Mouse (Mus musculus) small intestine, adult 2 months (tissue): ENCODE measurements around the gene Ell2. TPM values are rescaled to one million over a fixed set of nuclear protein-coding genes. Genes with fewer than 3 reads are reported as not detected.
A peak's percentile ranks its signal among the peaks of the same experiment; 100 is the strongest.

Experiments used
- H3K27ac ChIP-seq: fragments of 200-500 bp; 2 replicates; pipeline ENCODE4 v1.5.1; 2012; ENCODE audit warnings: low read depth, low read length, control low read depth, inconsistent platforms; ENCODE audit not compliant: insufficient read depth
- H3K27me3 ChIP-seq: fragments of 200-500 bp; 2 replicates; pipeline ENCODE4 v1.6.1; 2012; ENCODE audit warnings: mild to moderate bottlenecking, moderate library complexity, low read length, inconsistent platforms; ENCODE audit not compliant: control insufficient read depth, insufficient read depth
- H3K36me3 ChIP-seq: fragments of 200-500 bp; 2 replicates; pipeline ENCODE4 v1.6.1; 2012; ENCODE audit warnings: mild to moderate bottlenecking, low read length, control low read depth, inconsistent platforms; ENCODE audit not compliant: control insufficient read depth, insufficient read depth
- H3K4me1 ChIP-seq: fragments of 200-500 bp; 2 replicates; pipeline ENCODE4 v1.6.1; 2012; ENCODE audit warnings: low read length, inconsistent platforms, mixed read lengths; ENCODE audit not compliant: control insufficient read depth, insufficient read depth, insufficient read length
- H3K4me3 ChIP-seq: fragments of 200-500 bp; 2 replicates; pipeline ENCODE4 v1.5.1; 2012; ENCODE audit warnings: low read depth, mild to moderate bottlenecking, control low read depth, inconsistent platforms, low read length, moderate library complexity
- CTCF ChIP-seq: fragments of 200-500 bp; IDR thresholded peaks from 2 replicates; pipeline ENCODE4 v1.5.1; 2012; ENCODE audit warnings: low read depth, mild to moderate bottlenecking, control low read depth, inconsistent platforms, low read length, moderate library complexity, mixed read lengths; ENCODE audit not compliant: insufficient replicate concordance, insufficient read length; ENCODE audit errors: extremely low read depth
- POLR2A ChIP-seq: fragments of 200-500 bp; IDR thresholded peaks from 2 replicates; pipeline ENCODE4 v1.6.1; 2012; ENCODE audit warnings: low read depth, mild to moderate bottlenecking, control low read depth, inconsistent platforms, low read length, moderate library complexity
- WGBS: fragments of 180-500 bp; shearing (Covaris S2); methylation state at CpG from one replicate; pipeline ENCODE4 v1.1.7; 2018; 5-methylcytosine and 5-hydroxymethylcytosine counted together
- polyA plus RNA-seq: library from polyadenylated mRNA; depleted of rRNA; stranded (reverse); fragments of >200 nt; gene quantifications from 2 replicates; pipeline ENCODE4 v1.2.3, GENCODE M21; 2012

The Ell2 gene
- polyA plus RNA-seq, 1 experiment: 10.2 TPM

DNA sequence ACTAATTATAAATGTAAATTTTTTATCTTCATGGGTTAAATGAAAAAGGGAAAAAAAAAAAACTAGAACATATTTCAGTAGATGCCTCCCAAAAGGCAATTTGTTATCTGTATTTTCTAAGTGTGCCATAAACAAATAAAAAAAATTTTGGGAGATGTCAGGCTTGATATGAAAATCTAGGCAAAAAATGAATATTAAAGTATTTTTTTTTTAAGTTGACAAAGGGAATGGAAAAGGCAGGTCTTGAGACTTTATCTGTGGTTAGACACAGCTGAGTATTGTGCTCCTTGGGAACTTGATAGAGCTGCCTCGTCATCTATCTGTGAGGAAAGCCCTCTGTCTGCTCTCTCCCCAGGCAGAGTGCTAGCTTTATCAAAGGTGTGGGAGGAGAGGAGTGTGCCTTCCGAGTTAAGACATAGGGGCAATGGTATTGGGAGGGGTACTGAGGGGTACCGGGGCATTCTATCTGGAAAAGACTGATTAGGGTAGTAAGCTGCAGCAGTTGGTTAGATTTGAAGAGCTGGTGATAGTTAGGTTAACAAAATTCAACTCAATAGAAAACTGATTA is 27.1 kb downstream of the Ell2 start:
- no peak overlapping the region for H3K4me3 ChIP-seq
- peaks cover 3% of the 10 kb centered on the region; the same call in 1 of the 2 replicates for H3K4me1 ChIP-seq
- 77% methylated on average over 3 of the region's 3 CpGs for WGBS
- H3K36me3 ChIP-seq: 0 out of 2 replicates have a peak, but pooled peaks cover 1% of the 10 kb centered on the region
- TF ChIP-seq CTCF: no peak
- TF ChIP-seq POLR2A: no peak
- H3K27ac ChIP-seq: no peak overlapping the region
- H3K27me3 ChIP-seq: no peaks in the 10 kb centered on the region

DNA sequence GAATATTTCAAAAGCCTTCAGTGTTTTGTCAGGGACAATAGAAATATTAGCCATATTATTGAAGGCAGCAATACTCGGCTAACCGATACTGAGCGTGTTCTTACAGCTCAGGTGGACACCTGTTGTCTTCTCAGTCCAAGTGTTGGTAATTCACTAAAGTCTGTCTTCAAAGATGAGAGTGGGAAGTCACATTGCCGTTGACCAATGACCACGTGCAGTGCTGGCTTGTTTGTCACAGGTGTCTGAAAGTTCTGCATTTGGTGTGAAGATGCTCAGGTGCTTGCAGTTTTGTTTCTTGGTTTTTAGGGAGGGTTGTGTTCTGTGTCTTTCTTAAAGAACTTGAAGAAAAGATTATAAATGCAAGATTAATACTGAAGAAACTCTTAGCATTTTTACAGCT is 27.7 kb downstream of the Ell2 start:
- Histone ChIP-seq H3K4me3 (no peak overlapping the region), H3K27ac (no peak overlapping the region), H3K4me1 (peaks cover 3% of the 10 kb centered on the region; the same call in 1 of the 2 replicates), H3K36me3 (0 out of 2 replicates have a peak, but pooled peaks cover 1% of the 10 kb centered on the region), H3K27me3 (no peaks in the 10 kb centered on the region)
- WGBS: 85% methylated on average over 5 of the region's 5 CpGs
- no peak for TF ChIP-seq CTCF

DNA sequence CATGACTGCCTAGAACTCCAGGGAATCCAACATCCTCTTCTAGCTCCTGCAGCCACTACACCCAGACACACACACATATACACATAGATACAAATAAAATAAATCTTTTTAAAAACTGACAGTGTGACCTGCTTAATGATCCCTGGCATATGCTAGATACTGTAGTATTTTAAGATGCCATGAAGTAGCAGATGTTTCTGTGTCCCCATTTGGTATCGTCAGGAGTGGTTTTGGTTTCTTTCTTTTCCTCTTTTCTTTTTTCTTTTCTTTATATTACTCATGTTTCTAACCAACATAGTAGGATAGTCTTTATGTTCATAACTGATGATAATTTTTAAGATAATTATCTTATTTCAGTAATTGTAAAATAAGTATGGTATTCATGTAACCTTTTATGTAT is 29.0 kb downstream of the Ell2 start:
- H3K4me1 ChIP-seq: peaks cover 3% of the 10 kb centered on the region; the same call in 1 of the 2 replicates
- no peak overlapping the region for H3K4me3 ChIP-seq
- H3K27ac ChIP-seq: no peak overlapping the region
- H3K27me3 ChIP-seq: no peaks in the 10 kb centered on the region
- WGBS: 92% methylated on average over 1 of the region's 1 CpGs
- no peak for TF ChIP-seq CTCF
- TF ChIP-seq POLR2A: no peak
- 0 out of 2 replicates have a peak, but pooled peaks cover 1% of the 10 kb centered on the region for H3K36me3 ChIP-seq

DNA sequence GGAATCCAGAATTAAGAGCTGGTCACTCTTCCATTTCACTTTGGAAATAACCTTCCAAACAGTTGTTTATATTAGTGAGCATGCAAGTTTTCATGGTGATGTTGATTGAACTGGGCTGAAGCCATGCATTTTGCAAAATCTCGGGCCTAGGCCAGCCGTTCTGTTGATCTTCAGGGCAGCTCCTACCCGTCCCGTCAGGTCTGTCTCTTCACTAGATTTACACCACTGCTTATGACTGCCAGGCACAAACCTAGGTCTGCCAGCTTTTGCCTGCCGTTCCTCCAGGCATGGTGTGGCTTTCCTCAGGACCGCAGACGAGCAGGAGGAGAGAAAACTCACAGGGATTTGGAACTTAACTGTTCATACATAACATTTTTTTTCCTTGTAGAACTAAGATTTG is 31.4 kb downstream of the Ell2 start:
- Histone ChIP-seq H3K4me3 (no peak overlapping the region), H3K36me3 (peaks cover 1% of the 10 kb centered on the region; the same call in 1 of the 2 replicates), H3K27ac (no peak overlapping the region), H3K27me3 (no peaks in the 10 kb centered on the region), H3K4me1 (peaks cover 3% of the 10 kb centered on the region; the same call in 1 of the 2 replicates)
- TF ChIP-seq CTCF: no peak
- no peak for TF ChIP-seq POLR2A
- 81% methylated on average over 7 of the region's 7 CpGs for WGBS

DNA sequence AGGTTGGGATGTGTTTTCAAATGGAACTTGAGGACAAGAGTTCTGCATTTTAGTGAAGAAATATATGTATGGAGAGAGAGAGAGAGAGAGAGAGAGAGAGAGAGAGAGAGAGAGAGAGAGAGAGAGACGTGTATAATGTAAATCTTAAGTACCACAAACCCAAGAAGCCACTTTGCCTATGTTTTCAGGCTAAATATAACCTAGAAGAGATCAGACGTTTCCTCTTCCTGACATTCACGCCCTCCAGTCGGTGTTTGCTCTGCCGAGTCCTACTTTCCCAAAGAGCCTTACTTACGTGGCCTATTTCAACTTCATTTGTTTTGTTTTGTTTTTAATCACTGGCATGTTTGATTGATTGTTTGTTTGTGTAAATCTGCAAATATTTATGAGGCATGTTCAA is 32.0 kb downstream of the Ell2 start:
- H3K4me1 ChIP-seq: peaks cover 3% of the 10 kb centered on the region; the same call in 1 of the 2 replicates
- H3K27me3 ChIP-seq: no peaks in the 10 kb centered on the region
- 0 out of 2 replicates have a peak overlapping the region, but pooled peaks have one; percentile 42 for H3K27ac ChIP-seq
- peaks cover 1% of the 10 kb centered on the region; the same call in 1 of the 2 replicates for H3K36me3 ChIP-seq
- H3K4me3 ChIP-seq: no peak overlapping the region
- WGBS: 51% methylated on average over 6 of the region's 6 CpGs
- TF ChIP-seq POLR2A (no peak), CTCF (no peak)

DNA sequence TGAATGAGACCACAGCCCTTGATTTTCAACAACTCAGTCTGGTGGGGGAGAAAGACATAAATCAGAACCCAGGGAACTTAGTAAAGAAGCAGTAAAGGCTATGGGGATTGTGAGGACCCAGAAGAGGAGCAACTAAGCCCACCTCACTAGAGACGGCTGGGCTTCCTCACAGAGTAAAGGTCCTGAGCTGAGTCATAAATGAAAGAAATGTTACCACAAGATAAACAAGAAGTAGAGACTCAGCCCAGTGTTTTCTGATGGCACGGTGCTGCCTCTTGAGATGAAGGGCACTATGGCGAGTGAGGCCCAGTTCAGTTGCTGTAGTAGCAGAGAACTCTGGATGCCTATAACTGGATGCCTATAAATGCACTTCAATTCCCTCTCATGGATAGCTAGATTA is 32.4 kb downstream of the Ell2 start:
- WGBS: 52% methylated on average over 3 of the region's 3 CpGs
- Histone ChIP-seq H3K36me3 (peaks cover 1% of the 10 kb centered on the region; the same call in 1 of the 2 replicates), H3K27me3 (no peaks in the 10 kb centered on the region)

DNA sequence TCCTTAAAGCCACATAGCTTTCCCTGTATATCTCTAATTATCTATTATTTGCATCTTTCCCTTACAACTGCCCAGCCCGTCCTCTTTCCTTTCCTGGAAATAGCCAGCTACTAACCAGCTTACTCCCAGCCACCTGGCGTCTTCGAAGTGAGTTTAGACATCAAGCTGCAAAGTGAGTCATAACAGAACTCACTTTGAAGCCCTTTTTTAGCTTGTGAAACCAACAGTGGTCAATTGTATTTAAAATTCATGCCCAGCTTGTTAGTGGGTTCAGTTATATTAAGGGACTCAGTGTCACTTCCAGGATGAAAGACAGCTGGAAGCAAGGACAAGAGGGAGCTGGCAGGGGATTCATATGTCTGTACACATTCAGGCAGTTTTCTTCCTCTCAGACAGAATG is 33.5 kb downstream of the Ell2 start:
- Histone ChIP-seq H3K36me3 (no peaks in the 10 kb centered on the region; the same call in 1 of the 2 replicates), H3K4me1 (peaks cover 3% of the 10 kb centered on the region; the same call in 1 of the 2 replicates), H3K4me3 (no peak overlapping the region), H3K27ac (no peak overlapping the region), H3K27me3 (no peaks in the 10 kb centered on the region)
- 56% methylated on average over 3 of the region's 3 CpGs for whole genome bisulfite sequencing
- TF ChIP-seq POLR2A: no peak
- no peak for TF ChIP-seq CTCF

More for the DNA sequence above, 32.4 kb downstream of the Ell2 start:
- peak overlapping the region; percentile 42 for H3K27ac ChIP-seq
- no peak overlapping the region for H3K4me3 ChIP-seq
- peaks cover 3% of the 10 kb centered on the region; the same call in 1 of the 2 replicates for H3K4me1 ChIP-seq
- TF ChIP-seq CTCF: no peak
- TF ChIP-seq POLR2A: no peak
